Mouse (Mus musculus) hindbrain, embryonic 12.5 days (tissue): ENCODE results near the gene Tbc1d21. TPM values are rescaled to one million over a fixed set of nuclear protein-coding genes. Genes with fewer than 3 reads are reported as not detected.

ENCODE experiments used
- ATAC-seq: fragments of 200-750 bp; cut with Nextera tagmentation; 2 replicates; pipeline ENCODE4 v1.8.0; 2017; ENCODE audit warnings: moderate TSS enrichment; ENCODE audit not compliant: low FRiP score
- H3K27ac ChIP-seq: fragments of 300-500 bp; sonication (generic); 2 replicates; pipeline ENCODE4 v1.5.1; 2016; ENCODE audit warnings: mild to moderate bottlenecking
- H3K27me3 ChIP-seq: fragments of 300-500 bp; sonication (generic); 2 replicates; pipeline ENCODE4 v1.6.1; 2016; ENCODE audit warnings: mild to moderate bottlenecking
- H3K36me3 ChIP-seq: fragments of 300-500 bp; sonication (generic); 2 replicates; pipeline ENCODE4 v1.6.1; 2016; ENCODE audit warnings: mild to moderate bottlenecking
- H3K4me1 ChIP-seq: fragments of 300-500 bp; sonication (generic); 2 replicates; pipeline ENCODE4 v1.6.1; 2016
- H3K4me2 ChIP-seq: fragments of 300-500 bp; sonication (generic); replicated peaks from 2 replicates; pipeline ENCODE4 v1.6.1; 2016; ENCODE audit warnings: mild to moderate bottlenecking
- H3K4me3 ChIP-seq: fragments of 300-500 bp; sonication (generic); 2 replicates; pipeline ENCODE4 v1.5.1; 2016; ENCODE audit warnings: mild to moderate bottlenecking
- H3K9ac ChIP-seq: fragments of 300-500 bp; sonication (generic); 2 replicates; pipeline ENCODE4 v1.6.1; 2016; ENCODE audit warnings: mild to moderate bottlenecking, moderate library complexity
- H3K9me3 ChIP-seq: fragments of 300-500 bp; sonication (generic); replicated peaks from 2 replicates; pipeline ENCODE4 v1.6.1; 2016; ENCODE audit warnings: mild to moderate bottlenecking
- WGBS: fragments of 180-500 bp; shearing (Covaris S2); methylation state at CpG from one replicate; pipeline ENCODE4 v1.1.7; 2016; 5-methylcytosine and 5-hydroxymethylcytosine counted together
- polyA plus RNA-seq: library from polyadenylated mRNA; unstranded; fragments of >200 nt; fragmentation: Nextera tagmentation; extraction: Ambion mirVana; gene quantifications from 2 replicates; pipeline ENCODE4 v1.2.1, GENCODE M21; 2016

The Tbc1d21 gene
- polyA plus RNA-seq, 1 experiment from 2014 or later = not detected

GRCm38 (mm10) chr9:58336650-58337281 lies 33.5 kb downstream of the Tbc1d21 start:
- no peaks in the 10 kb centered on the region for H3K36me3 ChIP-seq
- no peaks in the 10 kb centered on the region for H3K9me3 ChIP-seq
- no peak overlapping the region for H3K4me2 ChIP-seq
- no peaks in the 10 kb centered on the region for H3K27me3 ChIP-seq
- no peak for ATAC-seq
- H3K27ac ChIP-seq = no peak overlapping the region
- no peak overlapping the region for H3K9ac ChIP-seq
- 69% methylated on average over 8 of the region's 8 CpGs for WGBS
- peaks cover 2% of the 10 kb centered on the region; the same call in 1 of the 2 replicates for H3K4me1 ChIP-seq
- H3K4me3 ChIP-seq = no peak overlapping the region

- no peaks in the 10 kb centered on the region for H3K9me3 ChIP-seq
- H3K4me1 ChIP-seq = peaks cover 10% of the 10 kb centered on the region
- H3K36me3 ChIP-seq = no peaks in the 10 kb centered on the region
- H3K27ac ChIP-seq = no peak overlapping the region
- no peaks in the 10 kb centered on the region for H3K27me3 ChIP-seq
- no peak overlapping the region for H3K4me2 ChIP-seq
- ATAC-seq = no peak
- no peak overlapping the region for H3K4me3 ChIP-seq
- 68% methylated on average over 3 of the region's 3 CpGs for WGBS
- no peak overlapping the region for H3K9ac ChIP-seq
Measured at GRCm38 (mm10) chr9:58331276-58331675, 39.0 kb downstream of the Tbc1d21 start.

- Histone ChIP-seq H3K27me3 (no peaks in the 10 kb centered on the region), H3K4me1 (peaks cover 12% of the 10 kb centered on the region), H3K4me3 (no peak overlapping the region), H3K9ac (no peak overlapping the region), H3K4me2 (no peak overlapping the region), H3K36me3 (no peaks in the 10 kb centered on the region), H3K27ac (no peak overlapping the region), H3K9me3 (no peaks in the 10 kb centered on the region)
- ATAC-seq = no peak; the same call in 1 of the 2 replicates
- 23% methylated on average over 5 of the region's 5 CpGs for WGBS
Measured at GRCm38 (mm10) chr9:58330293-58330692, 40.0 kb downstream of the Tbc1d21 start.

GRCm38 (mm10) chr9:58327382-58327781 lies 42.9 kb downstream of the Tbc1d21 start:
- Histone ChIP-seq H3K4me3 (no peak overlapping the region), H3K9ac (no peak overlapping the region), H3K4me2 (no peak overlapping the region), H3K9me3 (no peaks in the 10 kb centered on the region), H3K27ac (no peak overlapping the region), H3K27me3 (no peaks in the 10 kb centered on the region), H3K4me1 (peaks cover 12% of the 10 kb centered on the region), H3K36me3 (no peaks in the 10 kb centered on the region)
- WGBS = 46% methylated on average over 1 of the region's 1 CpGs
- ATAC-seq = no peak

- H3K9me3 ChIP-seq = no peaks in the 10 kb centered on the region
- no peaks in the 10 kb centered on the region for H3K27me3 ChIP-seq
- peaks cover 12% of the 10 kb centered on the region for H3K4me1 ChIP-seq
- no peaks in the 10 kb centered on the region for H3K36me3 ChIP-seq
- ATAC-seq = no peak
- no peak overlapping the region for H3K4me3 ChIP-seq
- no peak overlapping the region for H3K4me2 ChIP-seq
- WGBS = 12% methylated on average over 3 of the region's 4 CpGs
- no peak overlapping the region for H3K9ac ChIP-seq
- H3K27ac ChIP-seq = peak overlapping the region; percentile 41; the same call in 1 of the 2 replicates
Measured at GRCm38 (mm10) chr9:58326477-58327180, 43.6 kb downstream of the Tbc1d21 start.

- no peak overlapping the region for H3K27ac ChIP-seq
- no peak overlapping the region for H3K9ac ChIP-seq
- H3K36me3 ChIP-seq = no peaks in the 10 kb centered on the region
- peaks cover 10% of the 10 kb centered on the region for H3K4me1 ChIP-seq
- H3K9me3 ChIP-seq = no peaks in the 10 kb centered on the region; the same call in 1 of the 2 replicates
- H3K4me2 ChIP-seq = no peak overlapping the region
- ATAC-seq = no peak
- H3K27me3 ChIP-seq = no peaks in the 10 kb centered on the region
- 94% methylated on average over 3 of the region's 3 CpGs for WGBS
- no peak overlapping the region for H3K4me3 ChIP-seq
Measured at GRCm38 (mm10) chr9:58321681-58322080, 48.6 kb downstream of the Tbc1d21 start.

GRCm38 (mm10) chr9:58318317-58318716 lies 51.9 kb downstream of the Tbc1d21 start:
- Histone ChIP-seq H3K27me3 (peaks cover 4% of the 10 kb centered on the region; the same call in 1 of the 2 replicates), H3K9ac (no peak overlapping the region), H3K4me1 (peaks cover 32% of the 10 kb centered on the region), H3K9me3 (no peaks in the 10 kb centered on the region; the same call in 1 of the 2 replicates), H3K4me3 (no peak overlapping the region), H3K36me3 (no peaks in the 10 kb centered on the region), H3K27ac (no peak overlapping the region), H3K4me2 (no peak overlapping the region)
- WGBS = 78% methylated on average over 3 of the region's 3 CpGs
- no peak for ATAC-seq

- ATAC-seq = no peak
- 74% methylated on average over 3 of the region's 3 CpGs for WGBS
- Histone ChIP-seq H3K4me1 (peaks cover 42% of the 10 kb centered on the region), H3K27me3 (peaks cover 13% of the 10 kb centered on the region), H3K4me3 (no peak overlapping the region), H3K9me3 (no peaks in the 10 kb centered on the region; the same call in 1 of the 2 replicates), H3K9ac (no peak overlapping the region), H3K4me2 (no peak overlapping the region), H3K27ac (no peak overlapping the region), H3K36me3 (no peaks in the 10 kb centered on the region)
Measured at GRCm38 (mm10) chr9:58317381-58317780, 52.9 kb downstream of the Tbc1d21 start.

GRCm38 (mm10) chr9:58316784-58317183 lies 53.5 kb downstream of the Tbc1d21 start:
- Histone ChIP-seq H3K9ac (no peak overlapping the region), H3K27me3 (peaks cover 19% of the 10 kb centered on the region), H3K27ac (no peak overlapping the region), H3K9me3 (no peaks in the 10 kb centered on the region; the same call in 1 of the 2 replicates), H3K4me2 (no peak overlapping the region), H3K4me1 (peaks cover 47% of the 10 kb centered on the region), H3K36me3 (no peaks in the 10 kb centered on the region), H3K4me3 (no peak overlapping the region)
- WGBS = 59% methylated on average over 7 of the region's 7 CpGs
- ATAC-seq = no peak

- no peak overlapping the region for H3K4me2 ChIP-seq
- H3K27ac ChIP-seq = no peak overlapping the region
- ATAC-seq = no peak
- no peaks in the 10 kb centered on the region; the same call in 1 of the 2 replicates for H3K9me3 ChIP-seq
- peaks cover 26% of the 10 kb centered on the region for H3K27me3 ChIP-seq
- WGBS = 98% methylated on average over 2 of the region's 2 CpGs
- no peak overlapping the region for H3K9ac ChIP-seq
- no peak overlapping the region for H3K4me3 ChIP-seq
- no peaks in the 10 kb centered on the region for H3K36me3 ChIP-seq
- H3K4me1 ChIP-seq = peaks cover 50% of the 10 kb centered on the region
Measured at GRCm38 (mm10) chr9:58315850-58316249, 54.4 kb downstream of the Tbc1d21 start.

- Histone ChIP-seq H3K36me3 (no peaks in the 10 kb centered on the region), H3K27me3 (peaks cover 32% of the 10 kb centered on the region), H3K9me3 (no peaks in the 10 kb centered on the region; the same call in 1 of the 2 replicates), H3K4me2 (no peak overlapping the region), H3K9ac (no peak overlapping the region), H3K4me3 (no peak overlapping the region), H3K4me1 (peaks cover 50% of the 10 kb centered on the region), H3K27ac (peak overlapping the region; percentile 72)
- 0 out of 2 replicates have a peak, but pooled peaks have one; percentile 23 for ATAC-seq
- 35% methylated on average over 5 of the region's 5 CpGs for WGBS
Measured at GRCm38 (mm10) chr9:58314682-58315360, 55.4 kb downstream of the Tbc1d21 start.

GRCm38 (mm10) chr9:58312944-58313359 lies 57.3 kb downstream of the Tbc1d21 start, which contains the start of gene Loxl1:
TSS of gene Loxl1 (minus strand) at chr9:58313186.
- Histone ChIP-seq H3K27me3 (peaks cover 32% of the 10 kb centered on the region), H3K4me3 (peak within 1 kb of the TSS; percentile 43), H3K36me3 (no peaks in the 10 kb centered on the region), H3K4me2 (peak within 1 kb of the TSS; percentile 72), H3K27ac (peak within 1 kb of the TSS; percentile 60), H3K4me1 (peaks cover 57% of the 10 kb centered on the region), H3K9me3 (no peaks in the 10 kb centered on the region; the same call in 1 of the 2 replicates), H3K9ac (peak within 1 kb of the TSS; percentile 54)
- peak; percentile 49 for ATAC-seq
- WGBS = under 1% methylated on average over 21 of the region's 21 CpGs
